8 mouse cellular contexts compared by ENCODE assay signal in genomic region chr3:54807061-54807661, GRCm38 (mm10). TPM values are rescaled to one million over a fixed set of nuclear protein-coding genes. Genes with fewer than 3 reads are reported as not detected.
DNase-seq lines count a peak whose midpoint lies in the region; ATAC-seq and TF ChIP-seq lines count a peak whose summit lies in the region.

No protein-coding gene starts in this region.

- H3K27me3 ChIP-seq in forebrain, embryonic 14.5 days (replicated peaks; ENCODE audit: control insufficient read depth, insufficient read depth, low read length) = no peaks in the 10 kb centered on the region
- H3K27me3 ChIP-seq in intestine, postnatal 0 days (replicated peaks; ENCODE audit: control insufficient read depth, insufficient read depth, low read length) = no peaks in the 10 kb centered on the region

- 0% methylated on average over 51 of the region's 56 CpGs for WGBS in forebrain, embryonic 14.5 days
- under 1% methylated on average over 56 of the region's 56 CpGs for WGBS in intestine, postnatal 0 days

- H3K4me1 ChIP-seq in forebrain, embryonic 14.5 days (ENCODE audit: control insufficient read depth, insufficient read depth, low read length) = peaks cover 15% of the 10 kb centered on the region
- H3K4me1 ChIP-seq in intestine, postnatal 0 days (replicated peaks; ENCODE audit: control insufficient read depth, insufficient read depth, low read length) = 0 out of 2 replicates have a peak, but pooled peaks cover 3% of the 10 kb centered on the region

- peak overlapping the region; percentile 93 for H3K4me2 ChIP-seq in forebrain, embryonic 14.5 days (ENCODE audit: low read length)
- peak overlapping the region; percentile 97 for H3K4me2 ChIP-seq in intestine, postnatal 0 days (replicated peaks; ENCODE audit: low read depth)

- TF ChIP-seq CTCF in intestine, postnatal 0 days (IDR thresholded peaks at IDR 0.05; ENCODE audit: low read depth) = 0 out of 2 replicates have a peak, but pooled peaks have one; percentile 5

- peak overlapping the region; percentile 80 for H3K4me3 ChIP-seq in forebrain, embryonic 14.5 days (ENCODE audit: low read depth, low read length)
- H3K4me3 ChIP-seq in intestine, postnatal 0 days (ENCODE audit: low read depth, low read length) = peak overlapping the region; percentile 83

- peak; percentile 30 to 59 for DNase-seq in cerebellum, postnatal 4 days (ENCODE audit: low spot score in 2 of 2)
- DNase-seq in cerebellum, adult 11-12 months = no peak
- DNase-seq in right cerebral cortex, adult 18-20 months = peak; percentile 48
- no peak for DNase-seq in right cerebral cortex, postnatal 25 days
- peak; percentile 55 for DNase-seq in forebrain, embryonic 14.5 days (ENCODE audit: low spot score)
- DNase-seq in thymus, postnatal 14 days = peak; percentile 66

- peaks cover 28% of the 10 kb centered on the region for H3K36me3 ChIP-seq in forebrain, embryonic 14.5 days (ENCODE audit: control insufficient read depth, insufficient read depth, low read length)
- H3K36me3 ChIP-seq in intestine, postnatal 0 days (ENCODE audit: control insufficient read depth, insufficient read depth) = peaks cover 8% of the 10 kb centered on the region

- H3K27ac ChIP-seq in forebrain, embryonic 14.5 days (ENCODE audit: low read depth, low read length) = peak overlapping the region; percentile 95
- H3K27ac ChIP-seq in intestine, postnatal 0 days (ENCODE audit: low read depth, low read length) = peak overlapping the region; percentile 87

- peak overlapping the region; percentile 96 for H3K9ac ChIP-seq in forebrain, embryonic 14.5 days (ENCODE audit: low read length)
- peak overlapping the region; percentile 86 for H3K9ac ChIP-seq in intestine, postnatal 0 days (ENCODE audit: low read depth, low read length)

- peak; percentile 81; the same call in 1 of the 2 replicates for ATAC-seq in forebrain, embryonic 14.5 days
- ATAC-seq in intestine, postnatal 0 days = peak; percentile 82
- peak; percentile 42 for ATAC-seq in megakaryocyte-erythroid progenitor cell, adult 5-6 weeks (replicated peaks; ENCODE audit: low FRiP score, low TSS enrichment, poor library complexity, severe bottlenecking)

- H3K9me3 ChIP-seq in forebrain, embryonic 14.5 days (replicated peaks; ENCODE audit: control insufficient read depth, low read length) = no peaks in the 10 kb centered on the region
- no peaks in the 10 kb centered on the region for H3K9me3 ChIP-seq in intestine, postnatal 0 days (ENCODE audit: control insufficient read depth)

RNA-seq across cellular contexts. Expression of gene Rfxap, which starts 0.4 kb away (rescaled TPM):
- 40.7 and 43.8 TPM in 2 replicates for polyA plus RNA-seq in forebrain, embryonic 14.5 days (2014; fragmentation: Nextera tagmentation; extraction: Ambion mirVana)
- polyA plus RNA-seq in intestine, postnatal 0 days (2015; fragmentation: Nextera tagmentation; extraction: Ambion mirVana) = 28.8 and 30.8 TPM in 2 replicates
- total RNA-seq in megakaryocyte-erythroid progenitor cell, adult 5-6 weeks (2014; fragmentation: Nextera tagmentation) = 25.2 and 26.5 TPM in 2 replicates
- total RNA-seq in megakaryocyte-erythroid progenitor cell, adult 5-6 weeks (2017) = 76.2 and 107 TPM in 2 replicates

RNA-seq across cellular contexts. Expression of gene Smad9, which starts 51.8 kb away (rescaled TPM):
- 0.17 and 0.30 TPM in 2 replicates for polyA plus RNA-seq in forebrain, embryonic 14.5 days (2014; fragmentation: Nextera tagmentation; extraction: Ambion mirVana)
- polyA plus RNA-seq in intestine, postnatal 0 days (2015; fragmentation: Nextera tagmentation; extraction: Ambion mirVana) = 0.70 and 0.93 TPM in 2 replicates
- not detected in 2 replicates for total RNA-seq in megakaryocyte-erythroid progenitor cell, adult 5-6 weeks (2014; fragmentation: Nextera tagmentation)
- not detected in 2 replicates for total RNA-seq in megakaryocyte-erythroid progenitor cell, adult 5-6 weeks (2017)

Comparison
In these comparisons a context has a peak if more than half of its experiments do, and no peak if none do; other contexts are left out.
1. DNase-seq: peak in cerebellum, postnatal 4 days (2 of 2), right cerebral cortex, adult 18-20 months (single experiment), forebrain, embryonic 14.5 days (single experiment) and thymus, postnatal 14 days (single experiment); none in cerebellum, adult 11-12 months (single experiment) and right cerebral cortex, postnatal 25 days (single experiment).
2. Peak in every context shown above with its lines, with median percentiles within 50 percentile points of each other: ATAC-seq.